Mouse (Mus musculus): Measurements from ENCODE around the gene Gipc2. TPM values are rescaled to one million over a fixed set of nuclear protein-coding genes. Genes with fewer than 3 reads are reported as not detected.

Gene Gipc2
- polyA plus RNA-seq, 1 experiment from 2014 or later = 1.9 TPM

DNA sequence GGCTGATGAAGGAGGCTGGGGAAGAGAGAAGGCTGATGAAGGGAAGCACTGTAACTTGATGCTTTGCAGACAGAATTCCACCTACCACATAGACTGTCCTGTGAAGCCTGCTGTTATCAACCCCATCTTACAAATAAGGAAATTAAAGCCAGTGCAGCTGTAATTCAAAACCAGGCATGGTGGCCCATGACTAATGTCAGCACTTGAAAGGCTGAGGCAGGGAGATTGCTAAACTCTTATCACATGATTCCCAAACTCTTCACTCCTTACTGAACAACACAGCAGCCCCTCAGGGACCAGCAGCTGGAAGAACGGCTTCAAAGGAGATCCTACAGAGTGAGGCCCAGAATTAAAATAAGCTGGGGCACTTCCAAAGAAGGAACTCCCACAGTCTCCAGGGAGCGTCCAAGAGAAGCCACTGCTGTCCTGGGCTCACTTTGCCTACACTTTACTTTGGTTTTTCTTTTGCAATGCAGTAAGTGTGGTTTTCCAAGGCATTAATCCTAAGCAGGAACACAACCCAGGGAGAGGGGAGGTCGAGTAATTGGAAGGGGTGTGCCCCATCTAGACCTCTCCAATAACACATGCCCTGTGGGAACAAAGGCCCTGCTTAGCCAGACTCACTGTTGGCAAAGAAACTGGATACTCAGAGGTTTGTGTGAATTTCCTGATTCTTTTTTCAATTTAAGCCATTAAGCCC, 57.3 kb downstream of the Gipc2 start:
- no peaks in the 10 kb centered on the region for H3K9me3 ChIP-seq
- no peak overlapping the region for H3K4me3 ChIP-seq
- H3K9ac ChIP-seq (replicated peaks) = no peak overlapping the region
- no peaks in the 10 kb centered on the region for H3K36me3 ChIP-seq
- peaks cover 24% of the 10 kb centered on the region for H3K4me1 ChIP-seq
- no peak for ATAC-seq (replicated peaks)
- H3K27me3 ChIP-seq = 0 out of 2 replicates have a peak, but pooled peaks cover 11% of the 10 kb centered on the region
- 5% methylated on average over 3 of the region's 3 CpGs for WGBS
- no peak overlapping the region for H3K4me2 ChIP-seq (replicated peaks)
- H3K27ac ChIP-seq (replicated peaks) = no peak overlapping the region

DNA sequence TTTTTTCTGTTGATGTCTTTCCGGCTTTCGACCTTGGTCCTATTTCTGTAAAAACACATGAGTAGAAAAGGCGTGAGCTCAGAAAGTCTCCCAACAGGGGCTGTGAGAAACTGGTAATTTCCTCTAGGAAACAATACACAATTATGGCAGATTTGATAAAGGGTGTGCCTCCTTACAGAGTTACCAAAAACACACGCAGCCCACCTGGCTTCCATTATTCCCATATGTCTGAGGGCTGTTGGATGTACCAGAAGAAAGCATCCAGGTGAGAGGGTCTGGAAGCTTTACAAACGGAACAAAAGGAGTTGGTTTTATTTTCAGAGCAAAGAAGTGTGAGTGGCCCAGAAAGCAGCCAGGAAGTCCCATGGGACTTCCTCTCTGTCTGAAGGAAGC, 58.0 kb downstream of the Gipc2 start:
- H3K27ac ChIP-seq (replicated peaks) = no peak overlapping the region
- peak overlapping the region; percentile 91 for H3K4me2 ChIP-seq (replicated peaks)
- H3K9me3 ChIP-seq = no peaks in the 10 kb centered on the region
- no peak for ATAC-seq (replicated peaks)
- no peaks in the 10 kb centered on the region for H3K36me3 ChIP-seq
- peaks cover 24% of the 10 kb centered on the region for H3K4me1 ChIP-seq
- H3K27me3 ChIP-seq = 0 out of 2 replicates have a peak, but pooled peaks cover 11% of the 10 kb centered on the region
- WGBS = 69% methylated on average over 5 of the region's 5 CpGs
- no peak overlapping the region for H3K4me3 ChIP-seq
- no peak overlapping the region for H3K9ac ChIP-seq (replicated peaks)

DNA sequence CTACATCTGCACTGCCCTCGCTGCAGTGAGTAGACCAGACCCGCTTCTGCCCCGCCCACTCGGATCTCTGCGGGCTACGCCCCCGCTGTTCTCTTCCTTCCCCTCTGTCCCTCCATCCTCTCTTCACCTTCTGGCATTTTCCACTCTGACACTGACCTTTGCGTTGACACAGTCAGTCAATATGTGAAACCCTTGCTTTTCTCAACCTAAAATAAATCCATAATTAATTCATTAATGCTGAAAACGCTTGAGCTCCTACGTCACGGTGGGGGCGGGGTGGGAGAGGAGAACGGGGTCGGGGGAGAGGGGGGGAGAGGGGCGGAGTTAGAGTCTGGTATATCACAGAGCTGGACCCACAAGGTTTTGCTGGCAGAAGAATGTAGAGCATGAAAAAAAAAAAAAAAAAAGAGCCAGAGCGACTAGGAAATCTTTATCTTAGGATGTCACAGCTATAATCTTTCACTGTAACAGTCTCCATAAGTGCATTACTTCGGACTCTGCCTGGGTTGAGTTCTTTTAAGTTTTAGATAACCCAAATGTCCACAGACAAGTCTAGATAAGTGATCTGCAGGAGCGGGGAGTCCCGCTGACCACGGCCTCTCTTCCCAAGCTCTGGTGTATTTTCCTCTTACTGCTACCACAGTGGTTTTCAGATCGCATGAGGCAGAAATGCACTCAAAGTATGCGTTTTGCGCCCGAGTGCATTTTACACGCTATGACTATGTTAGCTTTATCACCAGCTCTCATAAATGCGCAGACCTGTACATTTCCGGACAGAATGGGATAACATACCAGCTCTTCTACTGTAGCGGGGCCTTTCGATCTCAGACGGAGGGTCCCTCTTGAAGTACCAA, 58.7 kb downstream of the Gipc2 start:
- H3K4me3 ChIP-seq = peak overlapping the region; percentile 44
- H3K4me2 ChIP-seq (replicated peaks) = peak overlapping the region; percentile 91
- H3K27me3 ChIP-seq = 0 out of 2 replicates have a peak, but pooled peaks cover 11% of the 10 kb centered on the region
- no peak overlapping the region for H3K27ac ChIP-seq (replicated peaks)
- ATAC-seq (replicated peaks) = peak; percentile 59
- H3K36me3 ChIP-seq = no peaks in the 10 kb centered on the region
- H3K4me1 ChIP-seq = peaks cover 24% of the 10 kb centered on the region
- H3K9me3 ChIP-seq = no peaks in the 10 kb centered on the region
- 25% methylated on average over 30 of the region's 30 CpGs for WGBS
- H3K9ac ChIP-seq (replicated peaks) = peak overlapping the region; percentile 41

DNA sequence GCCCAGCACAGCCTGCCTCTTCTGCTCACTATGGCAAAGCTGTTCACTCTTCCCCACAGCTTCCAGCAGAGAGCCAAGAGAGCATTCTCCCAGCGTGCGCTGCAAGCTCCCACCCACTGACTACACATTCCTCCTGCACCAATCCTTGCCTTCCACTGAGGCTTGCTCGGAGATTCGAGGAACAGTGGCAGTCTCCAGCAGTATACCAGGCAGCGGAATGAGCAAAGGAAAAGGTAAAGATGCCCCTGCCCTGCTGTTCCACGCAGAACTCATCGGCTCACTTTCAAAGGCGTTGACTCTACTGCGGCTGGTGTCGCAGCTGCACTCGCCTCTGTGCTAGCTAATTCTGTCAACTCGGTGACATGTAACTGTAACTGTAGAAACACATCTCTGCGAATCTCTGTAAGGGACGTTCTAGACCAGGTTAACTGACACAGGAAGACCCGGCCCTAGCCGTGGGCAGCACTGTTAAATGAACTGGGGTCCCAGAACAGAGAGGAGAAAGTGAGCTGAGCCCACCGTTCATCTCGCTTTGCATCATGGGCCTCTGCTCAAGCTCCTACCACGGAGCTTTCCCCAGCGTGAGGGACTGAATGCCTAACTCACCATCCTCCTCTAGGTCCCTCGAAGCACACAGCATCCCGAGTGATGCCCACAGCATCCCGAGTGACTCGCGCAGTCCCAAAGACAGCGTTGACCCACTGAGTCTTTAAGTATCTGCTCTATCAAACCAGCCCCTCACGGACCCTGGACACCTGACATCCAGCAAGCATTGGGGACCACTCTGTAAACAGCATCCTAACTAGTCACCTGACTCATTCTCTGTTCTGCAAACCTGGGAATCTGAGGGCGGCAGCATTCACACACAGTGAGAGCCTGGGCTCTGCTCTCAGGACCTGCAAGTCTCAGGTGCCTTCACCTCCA, 59.5 kb downstream of the Gipc2 start:
- peak; percentile 68 for ATAC-seq (replicated peaks)

DNA sequence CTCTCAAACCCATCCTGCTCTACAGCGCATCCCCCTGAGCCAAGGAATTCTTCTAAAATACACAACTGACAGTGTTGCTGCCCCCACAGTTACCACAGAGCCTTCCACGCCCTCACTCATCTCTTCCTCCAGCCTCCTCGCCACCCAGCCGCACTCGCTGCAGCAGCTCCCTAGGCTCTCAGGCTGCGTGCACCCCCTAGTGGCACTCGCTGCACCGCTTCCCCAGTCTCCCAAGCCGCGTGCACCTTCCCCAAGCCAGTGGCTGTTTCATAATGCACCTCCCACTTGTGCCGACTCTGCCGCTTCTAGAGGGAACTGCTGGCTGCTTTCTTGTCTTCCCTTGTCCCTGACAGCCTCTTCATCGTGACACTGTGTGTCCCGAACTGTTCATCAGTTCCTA, 60.7 kb downstream of the Gipc2 start:
- H3K4me3 ChIP-seq = peak overlapping the region; percentile 22
- 0 out of 2 replicates have a peak overlapping the region, but pooled peaks have one; percentile 25 for H3K9ac ChIP-seq (replicated peaks)
- H3K4me1 ChIP-seq = peaks cover 22% of the 10 kb centered on the region
- no peak overlapping the region for H3K27ac ChIP-seq (replicated peaks)
- H3K4me2 ChIP-seq (replicated peaks) = peak overlapping the region; percentile 91
- 3% methylated on average over 14 of the region's 14 CpGs for WGBS
- no peaks in the 10 kb centered on the region for H3K9me3 ChIP-seq
- H3K27me3 ChIP-seq = 0 out of 2 replicates have a peak, but pooled peaks cover 7% of the 10 kb centered on the region
- H3K36me3 ChIP-seq = no peaks in the 10 kb centered on the region
- peak; percentile 73 for ATAC-seq (replicated peaks)

More for the DNA sequence above, 59.5 kb downstream of the Gipc2 start:
- Histone ChIP-seq H3K27me3 (0 out of 2 replicates have a peak, but pooled peaks cover 11% of the 10 kb centered on the region), H3K4me1 (peaks cover 24% of the 10 kb centered on the region), H3K27ac (replicated peaks) (peak overlapping the region; percentile 38; the same call in 1 of the 2 replicates), H3K36me3 (no peaks in the 10 kb centered on the region), H3K4me2 (replicated peaks) (peak overlapping the region; percentile 91), H3K4me3 (peak overlapping the region; percentile 44), H3K9me3 (no peaks in the 10 kb centered on the region), H3K9ac (replicated peaks) (peak overlapping the region; percentile 41)
- 1% methylated on average over 28 of the region's 28 CpGs for WGBS

DNA sequence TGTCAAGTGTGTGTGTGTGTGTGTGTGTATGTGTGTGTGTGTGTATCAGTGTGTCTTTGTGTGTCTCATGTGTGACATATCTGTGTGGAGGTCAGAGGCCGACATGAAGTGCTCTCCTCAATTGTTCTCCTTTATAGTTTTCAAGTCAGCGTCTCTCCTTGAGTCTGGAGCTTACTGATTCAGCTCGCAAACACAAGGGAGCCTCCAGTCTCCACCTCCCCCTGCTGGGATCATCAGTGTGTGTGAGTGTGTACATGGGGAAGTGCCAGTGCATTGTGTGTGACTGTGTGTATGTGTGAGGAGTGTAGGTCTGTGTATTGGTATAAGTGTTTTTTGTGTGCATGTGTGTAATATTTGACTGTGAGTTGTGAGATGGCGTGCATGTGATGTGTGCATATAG, 62.6 kb downstream of the Gipc2 start:
- H3K4me2 ChIP-seq (replicated peaks) = no peak overlapping the region
- no peak for ATAC-seq (replicated peaks)
- WGBS = 94% methylated on average over 4 of the region's 4 CpGs
- no peaks in the 10 kb centered on the region for H3K27me3 ChIP-seq
- H3K9me3 ChIP-seq = no peaks in the 10 kb centered on the region
- H3K4me3 ChIP-seq = no peak overlapping the region
- peaks cover 22% of the 10 kb centered on the region for H3K4me1 ChIP-seq
- H3K9ac ChIP-seq (replicated peaks) = no peak overlapping the region
- no peaks in the 10 kb centered on the region for H3K36me3 ChIP-seq
- no peak overlapping the region for H3K27ac ChIP-seq (replicated peaks)

DNA sequence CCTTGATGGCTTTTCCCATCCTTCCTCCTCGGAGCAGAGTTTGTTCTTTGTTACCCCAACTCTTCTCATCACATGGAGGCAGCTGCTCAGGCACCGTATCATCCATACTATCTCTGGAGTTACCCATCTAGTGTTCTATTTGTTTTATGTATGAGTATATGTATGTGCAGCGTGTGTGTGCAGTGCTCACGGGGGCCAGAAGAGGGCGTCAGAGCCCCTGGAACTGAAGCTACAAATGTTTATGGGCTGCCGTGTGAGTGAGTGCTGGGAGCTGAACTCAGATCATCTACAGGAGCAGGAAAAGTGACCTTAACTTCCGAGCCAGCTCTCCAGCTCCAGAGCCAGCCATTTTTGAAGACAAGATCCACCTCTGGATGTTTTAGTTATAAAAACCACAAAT, 64.6 kb downstream of the Gipc2 start:
- Histone ChIP-seq H3K4me2 (replicated peaks) (no peak overlapping the region), H3K9me3 (no peaks in the 10 kb centered on the region), H3K27me3 (no peaks in the 10 kb centered on the region), H3K4me3 (no peak overlapping the region), H3K9ac (replicated peaks) (no peak overlapping the region), H3K4me1 (peaks cover 11% of the 10 kb centered on the region), H3K36me3 (no peaks in the 10 kb centered on the region), H3K27ac (replicated peaks) (no peak overlapping the region)
- ATAC-seq (replicated peaks) = no peak
- WGBS = 95% methylated on average over 7 of the region's 7 CpGs

DNA sequence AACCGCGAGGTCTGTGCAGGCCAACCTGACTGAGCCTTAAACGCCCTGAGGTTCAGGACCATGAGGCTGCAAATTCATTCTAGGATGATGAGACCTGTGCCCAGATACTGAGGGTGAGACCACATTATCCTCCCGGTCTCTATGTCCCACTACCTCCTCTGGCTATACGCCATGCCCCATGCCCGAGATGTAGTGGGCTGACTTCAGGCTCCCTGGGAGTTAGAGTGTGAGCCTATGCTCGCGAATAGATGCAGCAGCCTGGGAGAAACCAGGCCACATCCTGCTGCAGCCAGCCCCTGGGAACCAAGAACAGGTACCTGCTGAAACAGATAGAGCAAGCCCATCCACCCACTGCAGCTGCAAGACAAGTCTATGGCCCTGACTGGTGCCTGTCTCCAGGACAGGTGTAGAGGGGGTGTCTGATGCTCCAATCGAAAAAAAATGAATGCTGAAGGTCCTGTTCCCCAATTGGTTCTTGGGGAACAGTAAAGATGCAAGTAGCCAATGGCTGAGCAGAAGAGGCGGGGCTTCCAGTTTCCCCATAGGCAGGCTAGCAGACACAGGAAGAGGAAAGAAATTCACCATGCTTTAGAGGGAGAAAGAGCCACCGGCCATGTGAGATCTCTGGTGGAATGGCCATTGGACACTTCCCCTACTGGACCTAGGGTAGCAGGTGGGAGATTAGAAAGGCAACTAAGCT, 65.8 kb downstream of the Gipc2 start:
- 48% methylated on average over 11 of the region's 11 CpGs for WGBS
- H3K27me3 ChIP-seq = no peaks in the 10 kb centered on the region
- peak overlapping the region; percentile 28 for H3K4me3 ChIP-seq
- peak overlapping the region; percentile 35 for H3K4me2 ChIP-seq (replicated peaks)
- peak; percentile 73 for ATAC-seq (replicated peaks)
- no peak overlapping the region for H3K27ac ChIP-seq (replicated peaks)
- H3K36me3 ChIP-seq = no peaks in the 10 kb centered on the region
- H3K9ac ChIP-seq (replicated peaks) = no peak overlapping the region; the same call in 1 of the 2 replicates
- H3K4me1 ChIP-seq = no peaks in the 10 kb centered on the region
- no peaks in the 10 kb centered on the region for H3K9me3 ChIP-seq

DNA sequence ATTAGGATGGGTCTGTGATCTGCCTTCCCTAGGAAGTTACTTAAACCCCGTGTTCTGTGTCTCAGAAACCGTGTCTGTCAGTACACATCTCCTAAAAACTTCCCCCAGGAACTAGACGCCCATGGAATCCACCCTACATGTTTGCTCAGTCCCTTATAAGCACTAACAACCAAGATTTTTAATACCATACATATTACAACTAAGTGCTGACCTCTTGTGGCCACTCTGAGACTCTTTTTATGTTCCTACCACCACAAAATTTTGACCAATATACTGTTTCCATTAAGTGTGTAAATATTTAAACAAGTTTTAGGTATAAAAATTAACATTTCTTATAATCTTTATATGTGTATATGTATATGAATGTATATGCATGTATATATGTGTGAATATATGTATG, 71.0 kb downstream of the Gipc2 start:
- Histone ChIP-seq H3K4me3 (no peak overlapping the region), H3K9ac (replicated peaks) (no peak overlapping the region), H3K27me3 (no peaks in the 10 kb centered on the region), H3K27ac (replicated peaks) (no peak overlapping the region), H3K4me2 (replicated peaks) (no peak overlapping the region), H3K4me1 (no peaks in the 10 kb centered on the region), H3K9me3 (no peaks in the 10 kb centered on the region), H3K36me3 (no peaks in the 10 kb centered on the region)
- WGBS = 6% methylated on average over 3 of the region's 3 CpGs
- no peak for ATAC-seq (replicated peaks)

DNA sequence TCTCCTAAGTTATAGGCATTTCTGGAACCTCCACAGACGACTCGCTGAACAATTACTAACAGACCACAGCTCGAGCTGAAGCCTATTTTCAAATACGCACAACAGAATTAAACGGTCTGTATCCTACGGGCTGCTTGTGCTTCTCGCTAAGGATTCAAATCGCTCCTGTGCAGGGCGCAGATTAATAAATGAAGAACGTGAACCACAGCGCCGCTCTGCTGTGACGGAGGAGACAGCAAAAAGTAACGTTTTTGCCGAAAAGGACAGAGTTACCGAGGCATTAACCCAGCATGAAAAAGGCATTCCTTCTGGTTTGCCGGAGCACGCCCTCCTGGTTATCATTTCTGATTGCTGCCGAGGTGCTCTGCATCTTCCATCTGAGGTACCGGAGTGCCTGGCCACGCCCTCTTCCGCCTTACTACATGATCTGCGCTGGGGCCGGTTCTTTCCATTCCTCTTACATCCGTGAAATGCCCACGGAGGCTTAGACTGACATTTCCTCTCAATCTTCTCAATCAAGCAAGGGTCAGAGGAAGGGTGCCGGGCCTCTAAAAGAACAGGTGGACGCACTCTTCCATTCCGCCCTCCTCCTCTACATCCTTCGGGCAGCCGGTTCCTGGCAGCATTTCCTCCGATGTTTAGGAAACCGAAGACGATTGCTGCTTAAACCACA, 73.5 kb downstream of the Gipc2 start:
- no peaks in the 10 kb centered on the region for H3K36me3 ChIP-seq
- no peaks in the 10 kb centered on the region for H3K9me3 ChIP-seq
- no peaks in the 10 kb centered on the region for H3K4me1 ChIP-seq
- H3K4me3 ChIP-seq = peak overlapping the region; percentile 41
- ATAC-seq (replicated peaks) = no peak; the same call in 1 of the 2 replicates
- H3K4me2 ChIP-seq (replicated peaks) = peak overlapping the region; percentile 40
- H3K27me3 ChIP-seq = no peaks in the 10 kb centered on the region
- WGBS = 47% methylated on average over 34 of the region's 34 CpGs
- no peak overlapping the region for H3K27ac ChIP-seq (replicated peaks)
- H3K9ac ChIP-seq (replicated peaks) = peak overlapping the region; percentile 34; the same call in 1 of the 2 replicates

All from forebrain, embryonic 15.5 days (tissue).